Mouse (Mus musculus) spleen, adult 2 months (tissue): ENCODE data around the gene Acvr1b. TPM values are rescaled to one million over a fixed set of nuclear protein-coding genes. Genes with fewer than 3 reads are reported as not detected.
A peak's percentile ranks its signal among the peaks of the same experiment; 100 is the strongest.

Experiments used
- DNase-seq, 2 experiments: peaks; one replicate each; pipeline versions ENCODE4 v3.0.0 to v3.0.0-alpha.2; 2012 to 2021; ENCODE audit warnings: low spot score in 2 of 2, low read depth in 1 of 2
- H3K27ac ChIP-seq: fragments of 200-500 bp; 2 replicates; pipeline ENCODE4 v1.5.1; 2012; ENCODE audit warnings: low read length, inconsistent platforms; ENCODE audit not compliant: insufficient read depth
- H3K27me3 ChIP-seq: fragments of 200-500 bp; 2 replicates; pipeline ENCODE4 v1.6.1; 2012; ENCODE audit warnings: mild to moderate bottlenecking, moderate library complexity, low read length, inconsistent platforms; ENCODE audit not compliant: control insufficient read depth, insufficient read depth
- H3K36me3 ChIP-seq: fragments of 200-500 bp; 2 replicates; pipeline ENCODE4 v1.6.1; 2012; ENCODE audit warnings: mild to moderate bottlenecking, low read length, inconsistent platforms; ENCODE audit not compliant: control insufficient read depth, insufficient read depth
- H3K4me1 ChIP-seq: fragments of 200-500 bp; 2 replicates; pipeline ENCODE4 v1.6.1; 2011; ENCODE audit warnings: inconsistent platforms; ENCODE audit not compliant: control insufficient read depth, insufficient read depth, insufficient read length
- H3K4me3 ChIP-seq: fragments of 200-500 bp; 2 replicates; pipeline ENCODE4 v1.5.1; 2011; ENCODE audit warnings: mild to moderate bottlenecking, inconsistent platforms; ENCODE audit not compliant: insufficient read depth, insufficient read length; ENCODE audit errors: extremely low read depth
- CTCF ChIP-seq: fragments of 200-500 bp; IDR thresholded peaks from 2 replicates; pipeline ENCODE4 v1.5.1; 2011; ENCODE audit warnings: mild to moderate bottlenecking, inconsistent platforms; ENCODE audit not compliant: insufficient read depth, insufficient read length, insufficient replicate concordance; ENCODE audit errors: extremely low read depth
- POLR2A ChIP-seq: fragments of 200-500 bp; IDR thresholded peaks from 2 replicates; pipeline ENCODE4 v1.6.1; 2011; ENCODE audit warnings: low read depth, low read length, inconsistent platforms
- WGBS: fragments of 180-500 bp; shearing (Covaris S2); methylation state at CpG from one replicate; pipeline ENCODE4 v1.1.7; 2018; 5-methylcytosine and 5-hydroxymethylcytosine counted together
- polyA plus RNA-seq: library from polyadenylated mRNA; depleted of rRNA; stranded (reverse); fragments of >200 nt; gene quantifications from 2 replicates; pipeline ENCODE4 v1.2.3, GENCODE M21; 2012

Acvr1b gene
- polyA plus RNA-seq, 1 experiment = 17.9 TPM

DNA sequence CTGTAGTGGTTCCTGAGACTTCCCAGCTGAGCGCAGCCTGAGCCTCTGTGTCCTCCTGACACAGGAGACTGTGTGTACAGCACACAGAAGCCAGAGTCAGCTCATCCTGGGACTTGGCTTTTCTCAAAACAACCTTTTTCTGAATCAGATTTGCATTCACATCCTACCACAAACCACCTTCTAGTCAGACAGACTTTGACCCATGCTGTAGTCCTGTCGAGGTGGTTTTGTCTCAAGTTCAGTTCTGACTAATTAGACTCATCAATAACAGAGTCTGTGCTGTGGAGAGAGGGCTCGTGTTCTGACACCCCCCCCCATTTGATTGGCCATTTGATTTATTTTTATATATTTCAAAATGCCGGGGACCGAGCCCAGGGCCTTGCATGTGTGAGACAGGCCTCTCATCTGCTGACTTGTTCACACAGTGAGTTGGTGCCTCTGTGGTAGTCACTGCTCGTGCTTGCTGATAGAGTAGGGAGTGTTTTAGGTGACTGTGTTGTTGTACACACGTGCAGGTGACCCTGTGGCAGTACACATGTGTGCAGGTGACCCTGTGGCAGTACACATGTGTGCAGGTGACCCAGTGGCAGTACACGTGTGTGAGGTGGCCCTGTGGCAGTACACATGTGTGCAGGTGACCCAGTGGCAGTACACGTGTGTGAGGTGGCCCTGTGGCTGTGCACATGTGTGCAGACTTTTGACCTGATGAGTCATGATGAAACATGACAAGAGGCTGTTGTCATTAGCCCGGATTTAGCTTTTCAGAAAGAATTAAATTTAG is 16.3 kb downstream of the Acvr1b start:
- TF ChIP-seq CTCF (no peak), POLR2A (no peak)
- H3K4me3 ChIP-seq = no peak overlapping the region
- no peaks in the 10 kb centered on the region for H3K27me3 ChIP-seq
- no peak for DNase-seq
- peak overlapping the region; percentile 58 for H3K27ac ChIP-seq
- peaks cover 5% of the 10 kb centered on the region; the same call in 1 of the 2 replicates for H3K36me3 ChIP-seq
- peaks cover 26% of the 10 kb centered on the region; the same call in 1 of the 2 replicates for H3K4me1 ChIP-seq
- 59% methylated on average over 10 of the region's 10 CpGs for WGBS

GRCm38 (mm10) chr15:101190762-101191150 is 16.9 kb downstream of the Acvr1b start:
- Histone ChIP-seq H3K4me3 (no peak overlapping the region), H3K36me3 (peaks cover 6% of the 10 kb centered on the region; the same call in 1 of the 2 replicates), H3K4me1 (peaks cover 26% of the 10 kb centered on the region; the same call in 1 of the 2 replicates), H3K27me3 (no peaks in the 10 kb centered on the region), H3K27ac (no peak overlapping the region; the same call in 1 of the 2 replicates)
- 5% methylated on average over 5 of the region's 5 CpGs for WGBS
- TF ChIP-seq POLR2A = peak; percentile 10; the same call in 1 of the 2 replicates
- no peak for TF ChIP-seq CTCF
- peak; percentile 50 to 64 for DNase-seq

GRCm38 (mm10) chr15:101191459-101192259 is 17.8 kb downstream of the Acvr1b start:
- 70% methylated on average over 13 of the region's 13 CpGs for WGBS
- no peak for DNase-seq
- Histone ChIP-seq H3K27ac (peak overlapping the region; percentile 65), H3K27me3 (no peaks in the 10 kb centered on the region), H3K4me3 (no peak overlapping the region), H3K4me1 (peaks cover 26% of the 10 kb centered on the region; the same call in 1 of the 2 replicates), H3K36me3 (peaks cover 6% of the 10 kb centered on the region; the same call in 1 of the 2 replicates)
- TF ChIP-seq POLR2A (no peak), CTCF (no peak)

DNA sequence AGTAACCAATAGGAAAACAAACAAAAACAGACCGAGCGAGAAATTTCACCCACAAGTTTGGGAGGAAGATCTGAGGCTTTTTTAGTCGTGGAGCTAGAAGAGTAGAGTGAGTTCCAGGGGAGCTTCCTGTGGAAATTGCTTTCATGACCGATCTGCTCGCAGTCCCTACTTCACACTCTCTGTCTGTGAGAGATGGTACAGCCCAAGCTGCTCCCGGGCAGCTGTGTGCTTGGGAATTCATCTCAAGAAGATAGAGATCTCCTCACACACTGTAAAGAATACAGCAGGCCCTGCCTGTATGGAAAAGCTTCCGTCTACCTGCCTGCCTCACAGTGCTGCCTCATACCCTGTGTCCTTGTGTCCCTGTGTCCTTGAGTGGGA is 18.4 kb downstream of the Acvr1b start:
- Histone ChIP-seq H3K4me3 (no peak overlapping the region), H3K27ac (no peak overlapping the region)

GRCm38 (mm10) chr15:101192651-101193050 is 18.8 kb downstream of the Acvr1b start:
- Histone ChIP-seq H3K36me3 (peaks cover 6% of the 10 kb centered on the region; the same call in 1 of the 2 replicates), H3K4me1 (peaks cover 26% of the 10 kb centered on the region; the same call in 1 of the 2 replicates), H3K4me3 (no peak overlapping the region), H3K27me3 (no peaks in the 10 kb centered on the region), H3K27ac (no peak overlapping the region)
- TF ChIP-seq POLR2A = no peak
- no peak for TF ChIP-seq CTCF
- no peak for DNase-seq
- WGBS = 91% methylated on average over 7 of the region's 7 CpGs

More for the DNA sequence above, 18.4 kb downstream of the Acvr1b start:
- DNase-seq = no peak
- peaks cover 26% of the 10 kb centered on the region; the same call in 1 of the 2 replicates for H3K4me1 ChIP-seq
- TF ChIP-seq POLR2A (no peak), CTCF (no peak)
- peaks cover 6% of the 10 kb centered on the region; the same call in 1 of the 2 replicates for H3K36me3 ChIP-seq
- no peaks in the 10 kb centered on the region for H3K27me3 ChIP-seq
- WGBS = 72% methylated on average over 7 of the region's 7 CpGs

- H3K4me1 ChIP-seq = peaks cover 20% of the 10 kb centered on the region; the same call in 1 of the 2 replicates
- no peak overlapping the region for H3K4me3 ChIP-seq
- no peak for DNase-seq
- H3K27ac ChIP-seq = no peak overlapping the region
- H3K36me3 ChIP-seq = peaks cover 6% of the 10 kb centered on the region
- WGBS = 93% methylated on average over 6 of the region's 6 CpGs
- H3K27me3 ChIP-seq = no peaks in the 10 kb centered on the region
- TF ChIP-seq POLR2A (no peak), CTCF (no peak)
Observed at GRCm38 (mm10) chr15:101193971-101194370, 20.1 kb downstream of the Acvr1b start.
